Mouse (Mus musculus): ENCODE results near the gene Tll2.

The Tll2 gene

GRCm38 (mm10) chr19:41160388-41160787 lies 46.2 kb downstream of the Tll2 start:
- no peak for DNase-seq (ENCODE audit: low spot score in 2 of 2)

- DNase-seq (ENCODE audit: low spot score in 2 of 2), result no peak
Measured at GRCm38 (mm10) chr19:41154681-41155080, 52.0 kb downstream of the Tll2 start.

GRCm38 (mm10) chr19:41152462-41152861 lies 54.2 kb downstream of the Tll2 start:
- DNase-seq (ENCODE audit: low spot score in 2 of 2), result no peak

GRCm38 (mm10) chr19:41152016-41152370 lies 54.6 kb downstream of the Tll2 start:
- no peak for DNase-seq (ENCODE audit: low spot score in 2 of 2)

- DNase-seq (ENCODE audit: low spot score in 2 of 2), result no peak
Measured at GRCm38 (mm10) chr19:41151321-41152015, 55.2 kb downstream of the Tll2 start.

- DNase-seq (ENCODE audit: low spot score in 2 of 2), result no peak
Measured at GRCm38 (mm10) chr19:41140961-41141360, 65.7 kb downstream of the Tll2 start.

GRCm38 (mm10) chr19:41139629-41140028 lies 67.0 kb downstream of the Tll2 start:
- no peak for DNase-seq (ENCODE audit: low spot score in 2 of 2)

GRCm38 (mm10) chr19:41123009-41123408 lies 83.6 kb downstream of the Tll2 start:
- DNase-seq (ENCODE audit: low spot score in 2 of 2), result no peak

- no peak for DNase-seq (ENCODE audit: low spot score in 2 of 2)
Measured at GRCm38 (mm10) chr19:41119924-41120323, 86.7 kb downstream of the Tll2 start.

- no peak for DNase-seq (ENCODE audit: low spot score in 2 of 2)
Measured at GRCm38 (mm10) chr19:41118346-41118745, 88.3 kb downstream of the Tll2 start.

GRCm38 (mm10) chr19:41117334-41117733 lies 89.3 kb downstream of the Tll2 start:
- no peak for DNase-seq (ENCODE audit: low spot score in 2 of 2)

GRCm38 (mm10) chr19:41114611-41115010 lies 92.0 kb downstream of the Tll2 start:
- no peak for DNase-seq (ENCODE audit: low spot score in 2 of 2)

GRCm38 (mm10) chr19:41113911-41114531 lies 92.6 kb downstream of the Tll2 start:
- DNase-seq (ENCODE audit: low spot score in 2 of 2), result no peak

GRCm38 (mm10) chr19:41112609-41113008 lies 94.0 kb downstream of the Tll2 start:
- no peak for DNase-seq (ENCODE audit: low spot score in 2 of 2)

- no peak for DNase-seq (ENCODE audit: low spot score in 2 of 2)
Measured at GRCm38 (mm10) chr19:41109991-41110390, 96.6 kb downstream of the Tll2 start.

GRCm38 (mm10) chr19:41109496-41109895 lies 97.1 kb downstream of the Tll2 start:
- no peak for DNase-seq (ENCODE audit: low spot score in 2 of 2)

- DNase-seq (ENCODE audit: low spot score in 2 of 2), result no peak
Measured at GRCm38 (mm10) chr19:41108666-41109065, 98.0 kb downstream of the Tll2 start.

- DNase-seq (ENCODE audit: low spot score in 2 of 2), result no peak
Measured at GRCm38 (mm10) chr19:41107530-41107929, 99.1 kb downstream of the Tll2 start.

GRCm38 (mm10) chr19:41104922-41105321 lies 101.7 kb downstream of the Tll2 start:
- no peak for DNase-seq (ENCODE audit: low spot score in 2 of 2)

- no peak for DNase-seq (ENCODE audit: low spot score in 2 of 2)
Measured at GRCm38 (mm10) chr19:41101390-41101789, 105.2 kb downstream of the Tll2 start.

- DNase-seq (ENCODE audit: low spot score in 2 of 2), result no peak
Measured at GRCm38 (mm10) chr19:41100863-41101262, 105.8 kb downstream of the Tll2 start.

GRCm38 (mm10) chr19:41097038-41097437 lies 109.6 kb downstream of the Tll2 start:
- DNase-seq (ENCODE audit: low spot score in 2 of 2), result no peak

GRCm38 (mm10) chr19:41091901-41092300 lies 114.7 kb downstream of the Tll2 start:
- no peak for DNase-seq (ENCODE audit: low spot score in 2 of 2)

- peak in 1 of 2 experiments; percentile 44 for DNase-seq (ENCODE audit: low spot score in 2 of 2)
Measured at GRCm38 (mm10) chr19:41089833-41090232, 116.8 kb downstream of the Tll2 start.

All from spleen, postnatal 14 days (tissue).